Mouse (Mus musculus) layer of hippocampus, adult 2 months (tissue): ENCODE results near the gene Ecm1. TPM values are rescaled to one million over a fixed set of nuclear protein-coding genes. Genes with fewer than 3 reads are reported as not detected.
A peak's percentile ranks its signal among the peaks of the same experiment; 100 is the strongest.
"Not testable (repeated sequence)": the region's sequence is repeated elsewhere in the genome, so short reads cannot be mapped to it uniquely, and the experiment has no call there.

Experiments used
- DNase-seq, 2 experiments: peaks; one replicate each; pipeline ENCODE4 v3.0.0; 2022; ENCODE audit warnings: low spot score in 2 of 2
- H3K27ac ChIP-seq: fragments of 200-600 bp; 2 replicates; pipeline ENCODE4 v1.8.1; 2022
- H3K4me3 ChIP-seq: fragments of 200-600 bp; 2 replicates; pipeline ENCODE4 v1.8.1; 2022; ENCODE audit warnings: mild to moderate bottlenecking
- CTCF ChIP-seq: fragments of 200-600 bp; conservative IDR thresholded peaks from 2 replicates; pipeline ENCODE4 v1.8.1; 2022; ENCODE audit warnings: antibody characterized with exemption, mild to moderate bottlenecking, moderate library complexity
- microRNA-seq, 2 experiments: library from miRNA; unstranded; fragments of <30 nt; microRNA quantifications; one replicate each; pipeline ENCODE4 v1.2.0; 2021
- total RNA-seq, 2 experiments: library from RNA; stranded (reverse); gene quantifications; 2 replicates each; pipeline ENCODE4 v1.2.3; 2021

The Ecm1 gene
- total RNA-seq, 2 experiments from 2014 or later, result 9.3 to 10.5 TPM

GRCm38 (mm10) chr3:95693821-95694807 lies 45.3 kb downstream of the Ecm1 start:
- Histone ChIP-seq H3K27ac (no peak overlapping the region), H3K4me3 (no peak overlapping the region)
- TF ChIP-seq CTCF, result no peak
- no peak for DNase-seq

- no peak for DNase-seq
- no peak overlapping the region for H3K4me3 ChIP-seq
- no peak for TF ChIP-seq CTCF
- no peak overlapping the region for H3K27ac ChIP-seq
These were observed 46.7 kb downstream of the Ecm1 start for GRCm38 (mm10) chr3:95692677-95693076.

- not testable (repeated sequence) for H3K27ac ChIP-seq, DNase-seq
These were observed 48.8 kb downstream of the Ecm1 start for GRCm38 (mm10) chr3:95690552-95690951.

GRCm38 (mm10) chr3:95689940-95690339 lies 49.4 kb downstream of the Ecm1 start:
- TF ChIP-seq CTCF, result no peak
- no peak overlapping the region for H3K27ac ChIP-seq
- DNase-seq, result no peak
- H3K4me3 ChIP-seq, result no peak overlapping the region

More at GRCm38 (mm10) chr3:95690552-95690951, 48.8 kb downstream of the Ecm1 start:
- not testable (repeated sequence) for H3K4me3 ChIP-seq

- Histone ChIP-seq H3K4me3 (no peak overlapping the region), H3K27ac (no peak overlapping the region)
- TF ChIP-seq CTCF, result no peak
- no peak for DNase-seq
These were observed 50.0 kb downstream of the Ecm1 start for GRCm38 (mm10) chr3:95689171-95689915.

- DNase-seq, result peak in 1 of 2 experiments; percentile 38
- H3K4me3 ChIP-seq, result peak within 1 kb of the TSS; percentile 55
- H3K27ac ChIP-seq, result peak within 1 kb of the TSS; percentile 73
- TF ChIP-seq CTCF, result no peak; the same call in 1 of the 2 replicates
These were observed 51.6 kb downstream of the Ecm1 start, which contains the start of gene Adamtsl4 for GRCm38 (mm10) chr3:95687524-95688421. Adamtsl4 (minus strand) TSS chr3:95687917.

- TF ChIP-seq CTCF, result no peak
- H3K4me3 ChIP-seq, result peak overlapping the region; percentile 55
- H3K27ac ChIP-seq, result peak overlapping the region; percentile 73; the same call in 1 of the 2 replicates
- no peak for DNase-seq
These were observed 52.2 kb downstream of the Ecm1 start for GRCm38 (mm10) chr3:95687168-95687523.

GRCm38 (mm10) chr3:95686492-95687167 lies 52.7 kb downstream of the Ecm1 start:
- no peak for DNase-seq
- no peak for TF ChIP-seq CTCF
- Histone ChIP-seq H3K27ac (no peak overlapping the region), H3K4me3 (no peak overlapping the region; the same call in 1 of the 2 replicates)

- Histone ChIP-seq H3K27ac (no peak overlapping the region), H3K4me3 (no peak overlapping the region)
- DNase-seq, result no peak
- no peak for TF ChIP-seq CTCF
These were observed 53.7 kb downstream of the Ecm1 start for GRCm38 (mm10) chr3:95685701-95686100.

GRCm38 (mm10) chr3:95685301-95685700 lies 54.1 kb downstream of the Ecm1 start:
- no peak for TF ChIP-seq CTCF
- DNase-seq, result no peak
- no peak overlapping the region for H3K27ac ChIP-seq
- H3K4me3 ChIP-seq, result no peak overlapping the region

GRCm38 (mm10) chr3:95684846-95685245 lies 54.5 kb downstream of the Ecm1 start:
- TF ChIP-seq CTCF, result no peak
- H3K4me3 ChIP-seq, result no peak overlapping the region
- no peak overlapping the region for H3K27ac ChIP-seq
- DNase-seq, result no peak

Small RNAs within 50 kb of the gene (microRNA-seq; reads per million reads assigned to microRNA genes)
- 0 to 0.64 reads per million in 2 experiments for gene Mir7014

Other genes starting within 250 kb of the Ecm1 start
- gene Ctsk, start 240.3 kb downstream of the Ecm1 start, total RNA-seq, result 1 to 10 TPM; 2.6 TPM
- 10 to 100 TPM; 55.0 to 57.5 TPM for gene Ctss, start 212.8 kb downstream of the Ecm1 start, total RNA-seq
- gene Hormad1, start 179.9 kb downstream of the Ecm1 start, total RNA-seq, result not detected
- 10 to 100 TPM; 21.6 to 23.2 TPM for gene Golph3l, start 150.6 kb downstream of the Ecm1 start, total RNA-seq
- gene Ensa, start 114.6 kb downstream of the Ecm1 start, total RNA-seq, result 100 to 1,000 TPM; 302 to 322 TPM
- 10 to 100 TPM; 49.6 to 55.2 TPM for gene Mcl1, start 80.8 kb downstream of the Ecm1 start, total RNA-seq
- gene Adamtsl4, start 51.7 kb downstream of the Ecm1 start, total RNA-seq, result 1 to 10 TPM; 7.0 to 7.9 TPM
- gene Tars2, start 20.6 kb upstream of the Ecm1 start, total RNA-seq, result 10 to 100 TPM; 43.1 to 44.0 TPM
- 10 to 100 TPM; 60.3 to 65.5 TPM for gene Rprd2, start 79.3 kb upstream of the Ecm1 start, total RNA-seq
- gene Prpf3, start 116.3 kb upstream of the Ecm1 start, total RNA-seq, result 10 to 100 TPM; 33.0 to 38.1 TPM
- gene Mrps21, start 131.9 kb upstream of the Ecm1 start, total RNA-seq, result 100 to 1,000 TPM; 155 to 164 TPM
- gene Ciart, start 142.7 kb upstream of the Ecm1 start, total RNA-seq, result 10 to 100 TPM; 10.3 to 11.7 TPM
- 1 to 10 TPM; 3.4 to 4.8 TPM for gene BC028528, start 152.4 kb upstream of the Ecm1 start, total RNA-seq
- 10 to 100 TPM; 69.0 to 79.8 TPM for gene Aph1a, start 154.4 kb upstream of the Ecm1 start, total RNA-seq
- gene Car14, start 165.1 kb upstream of the Ecm1 start, total RNA-seq, result 1 to 10 TPM; 6.9 to 9.9 TPM
- 10 to 100 TPM; 78.9 to 80.6 TPM for gene Anp32e, start 189.7 kb upstream of the Ecm1 start, total RNA-seq